Mouse (Mus musculus) limb, embryonic 12.5 days (tissue): Measurements from ENCODE around the gene AY761185. TPM values are rescaled to one million over a fixed set of nuclear protein-coding genes. Genes with fewer than 3 reads are reported as not detected.
"Not testable (repeated sequence)": the region's sequence is repeated elsewhere in the genome, so short reads cannot be mapped to it uniquely, and the experiment has no call there.

Source experiments
- ATAC-seq: fragments of 200-750 bp; cut with Nextera tagmentation; 2 replicates; pipeline ENCODE4 v1.8.0; 2017; ENCODE audit warnings: low read depth, moderate TSS enrichment; ENCODE audit not compliant: insufficient number of reproducible peaks, insufficient read depth, low FRiP score, low TSS enrichment
- H3K27ac ChIP-seq: fragments of 300-500 bp; sonication (generic); 2 replicates; pipeline ENCODE4 v1.5.1; 2016; ENCODE audit warnings: mild to moderate bottlenecking, moderate library complexity
- H3K27me3 ChIP-seq: fragments of 300-500 bp; sonication (generic); 2 replicates; pipeline ENCODE4 v1.6.1; 2016; ENCODE audit warnings: mild to moderate bottlenecking, moderate library complexity
- H3K36me3 ChIP-seq: fragments of 300-500 bp; sonication (generic); 2 replicates; pipeline ENCODE4 v1.6.1; 2016; ENCODE audit warnings: mild to moderate bottlenecking, moderate library complexity
- H3K4me1 ChIP-seq: fragments of 300-500 bp; sonication (generic); replicated peaks from 2 replicates; pipeline ENCODE4 v1.6.1; 2016
- H3K4me2 ChIP-seq: fragments of 300-500 bp; sonication (generic); 2 replicates; pipeline ENCODE4 v1.6.1; 2016; ENCODE audit warnings: mild to moderate bottlenecking, moderate library complexity
- H3K4me3 ChIP-seq: fragments of 300-500 bp; sonication (generic); replicated peaks from 2 replicates; pipeline ENCODE4 v1.5.1; 2016; ENCODE audit warnings: mild to moderate bottlenecking
- H3K9ac ChIP-seq: fragments of 300-500 bp; sonication (generic); replicated peaks from 2 replicates; pipeline ENCODE4 v1.6.1; 2016; ENCODE audit warnings: mild to moderate bottlenecking, moderate library complexity
- H3K9me3 ChIP-seq: fragments of 300-500 bp; sonication (generic); 2 replicates; pipeline ENCODE4 v1.6.1; 2016; ENCODE audit warnings: mild to moderate bottlenecking, moderate library complexity
- WGBS: fragments of 180-500 bp; shearing (Covaris S2); methylation state at CpG from one replicate; pipeline ENCODE4 v1.1.7; 2016; 5-methylcytosine and 5-hydroxymethylcytosine counted together
- polyA plus RNA-seq: library from polyadenylated mRNA; unstranded; fragments of >200 nt; fragmentation: Nextera tagmentation; extraction: Ambion mirVana; gene quantifications from 2 replicates; pipeline ENCODE4 v1.2.1, GENCODE M21; 2016

The AY761185 gene
- polyA plus RNA-seq: not detected in 2 replicates

GRCm38 (mm10) chr8:20944610-20945009 lies at the start of gene AY761185:
Gene AY761185, minus strand, starts transcription at chr8:20944710.
- no peaks in the 10 kb centered on the region for H3K4me1 ChIP-seq
- no peaks in the 10 kb centered on the region for H3K27me3 ChIP-seq
- no peak within 1 kb of the TSS for H3K27ac ChIP-seq
- H3K4me3 ChIP-seq: no peak within 1 kb of the TSS
- H3K9ac ChIP-seq: no peak within 1 kb of the TSS
- no peak for ATAC-seq
- H3K4me2 ChIP-seq: no peak within 1 kb of the TSS
- 66% methylated on average over 3 of the region's 3 CpGs for WGBS
- H3K9me3 ChIP-seq: peaks cover 19% of the 10 kb centered on the region
- no peaks in the 10 kb centered on the region for H3K36me3 ChIP-seq

- ATAC-seq, H3K4me2 ChIP-seq, H3K9me3 ChIP-seq, H3K27me3 ChIP-seq, H3K27ac ChIP-seq, H3K4me1 ChIP-seq, H3K9ac ChIP-seq, H3K36me3 ChIP-seq, H3K4me3 ChIP-seq: not testable (repeated sequence)
Measured at GRCm38 (mm10) chr8:20994042-20994441, 49.5 kb upstream of the AY761185 start.

- Histone ChIP-seq H3K4me2 (no peak overlapping the region), H3K4me3 (no peak overlapping the region), H3K36me3 (no peaks in the 10 kb centered on the region), H3K9ac (no peak overlapping the region), H3K4me1 (no peaks in the 10 kb centered on the region), H3K27me3 (no peaks in the 10 kb centered on the region), H3K27ac (no peak overlapping the region), H3K9me3 (peaks cover 22% of the 10 kb centered on the region)
- 44% methylated on average over 1 of the region's 1 CpGs for WGBS
- no peak for ATAC-seq
Measured at GRCm38 (mm10) chr8:20979846-20980245, 35.3 kb upstream of the AY761185 start.

DNA sequence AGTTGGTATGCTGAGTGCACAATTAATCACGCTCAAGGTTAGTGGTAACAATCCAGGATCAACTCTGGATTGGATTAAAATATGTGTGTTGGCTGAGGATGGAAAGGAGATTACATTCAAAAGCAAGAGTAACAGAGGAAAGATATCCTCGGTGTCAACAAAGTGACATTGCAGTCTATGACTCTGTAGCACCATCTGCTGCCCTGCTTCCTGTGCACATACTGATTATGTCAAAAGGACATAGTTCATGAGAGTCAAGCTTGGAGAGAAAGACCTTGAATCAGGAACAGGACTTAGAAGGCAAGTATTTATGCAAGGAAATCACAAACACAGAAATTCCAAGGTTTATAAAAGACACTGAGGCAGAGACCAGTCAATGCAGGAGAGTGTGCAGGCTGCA lies 20.0 kb upstream of the AY761185 start:
- Histone ChIP-seq H3K9ac (no peak overlapping the region), H3K4me2 (no peak overlapping the region), H3K27me3 (no peaks in the 10 kb centered on the region), H3K27ac (no peak overlapping the region), H3K4me3 (no peak overlapping the region), H3K36me3 (no peaks in the 10 kb centered on the region), H3K9me3 (peaks cover 10% of the 10 kb centered on the region; the same call in 1 of the 2 replicates), H3K4me1 (no peaks in the 10 kb centered on the region)
- no peak for ATAC-seq
- 75% methylated on average over 2 of the region's 2 CpGs for WGBS

- Histone ChIP-seq H3K27ac (no peak within 1 kb of the TSS), H3K27me3 (no peaks in the 10 kb centered on the region), H3K4me2 (no peak within 1 kb of the TSS), H3K9ac (no peak within 1 kb of the TSS), H3K36me3 (no peaks in the 10 kb centered on the region), H3K4me1 (no peaks in the 10 kb centered on the region), H3K4me3 (no peak within 1 kb of the TSS), H3K9me3 (peaks cover 34% of the 10 kb centered on the region)
- 74% methylated on average over 3 of the region's 3 CpGs for WGBS
- no peak for ATAC-seq
Measured at GRCm38 (mm10) chr8:20921971-20922370, 22.5 kb downstream of the AY761185 start, which contains the start of gene Gm6040. Gene Gm6040, minus strand, starts transcription at chr8:20922071.

DNA sequence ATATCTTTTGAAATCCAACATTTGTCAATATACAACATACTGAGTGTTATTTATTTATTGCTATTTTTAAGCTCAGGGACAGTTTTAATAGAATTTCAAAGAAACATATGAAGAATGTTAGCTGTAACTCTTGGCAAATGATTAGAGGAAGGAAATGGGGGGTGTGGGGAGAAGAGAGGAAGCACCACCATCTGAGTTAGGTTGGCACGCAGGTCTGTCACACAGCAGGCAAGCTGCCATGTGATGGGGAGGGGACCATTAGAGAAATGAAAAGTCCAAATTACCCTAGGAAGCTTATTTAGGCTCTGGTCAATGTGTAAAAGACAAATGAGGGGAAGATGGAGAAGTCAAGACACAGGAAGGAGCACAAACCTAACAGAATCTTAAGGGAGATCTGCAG lies 32.2 kb downstream of the AY761185 start:
- Histone ChIP-seq H3K27me3 (no peaks in the 10 kb centered on the region), H3K4me3 (no peak overlapping the region), H3K9me3 (peaks cover 17% of the 10 kb centered on the region), H3K9ac (no peak overlapping the region), H3K36me3 (no peaks in the 10 kb centered on the region), H3K27ac (no peak overlapping the region), H3K4me2 (no peak overlapping the region), H3K4me1 (no peaks in the 10 kb centered on the region)
- WGBS: 81% methylated on average over 1 of the region's 1 CpGs
- no peak for ATAC-seq

GRCm38 (mm10) chr8:20908256-20908655 lies 36.3 kb downstream of the AY761185 start:
- Histone ChIP-seq H3K4me2 (no peak overlapping the region), H3K4me3 (no peak overlapping the region), H3K27ac (no peak overlapping the region), H3K4me1 (no peaks in the 10 kb centered on the region), H3K36me3 (no peaks in the 10 kb centered on the region), H3K27me3 (no peaks in the 10 kb centered on the region), H3K9me3 (no peaks in the 10 kb centered on the region; the same call in 1 of the 2 replicates), H3K9ac (no peak overlapping the region)
- no peak for ATAC-seq
- WGBS: 76% methylated on average over 2 of the region's 2 CpGs

GRCm38 (mm10) chr8:20907119-20907518 lies 37.4 kb downstream of the AY761185 start:
- no peak for ATAC-seq
- Histone ChIP-seq H3K9me3 (peaks cover 5% of the 10 kb centered on the region; the same call in 1 of the 2 replicates), H3K36me3 (no peaks in the 10 kb centered on the region), H3K27ac (no peak overlapping the region), H3K9ac (no peak overlapping the region), H3K4me1 (no peaks in the 10 kb centered on the region), H3K4me3 (no peak overlapping the region), H3K27me3 (no peaks in the 10 kb centered on the region), H3K4me2 (no peak overlapping the region)
- WGBS: 93% methylated on average over 2 of the region's 2 CpGs

DNA sequence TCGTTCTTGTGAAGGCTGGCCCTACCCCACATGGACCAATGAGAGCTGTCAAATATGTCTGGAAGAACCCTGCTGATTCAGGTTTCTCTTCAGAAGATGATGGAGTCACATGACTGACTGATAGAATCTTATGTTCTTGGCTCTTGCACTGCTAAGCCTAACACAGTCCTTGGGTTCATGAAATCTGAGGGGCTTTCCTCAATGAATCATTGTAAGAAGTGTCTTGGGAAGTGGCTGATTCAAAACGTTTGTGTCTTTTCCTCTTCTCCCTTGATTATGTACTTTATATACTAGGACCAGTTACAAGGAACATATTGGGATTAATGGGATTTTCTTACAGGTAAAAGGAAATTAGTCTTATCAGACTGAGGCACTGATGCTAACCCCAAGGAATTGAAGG lies 42.0 kb downstream of the AY761185 start, which contains the start of gene Gm15056:
Gene Gm15056 (minus strand): TSS at position 101 of the 400 bp plus-strand sequence.
- no peaks in the 10 kb centered on the region for H3K36me3 ChIP-seq
- no peak within 1 kb of the TSS for H3K4me2 ChIP-seq
- no peaks in the 10 kb centered on the region for H3K27me3 ChIP-seq
- no peaks in the 10 kb centered on the region for H3K4me1 ChIP-seq
- peaks cover 19% of the 10 kb centered on the region; the same call in 1 of the 2 replicates for H3K9me3 ChIP-seq
- ATAC-seq: no peak
- no peak within 1 kb of the TSS for H3K9ac ChIP-seq
- no peak within 1 kb of the TSS for H3K4me3 ChIP-seq
- no peak within 1 kb of the TSS for H3K27ac ChIP-seq
- WGBS: 56% methylated on average over 2 of the region's 2 CpGs

Other genes starting within 250 kb of the AY761185 start
- not detected in 2 replicates for gene Defb33, start 52.0 kb downstream of the AY761185 start, polyA plus RNA-seq
- not detected in 2 replicates for gene Gm15056, start 42.1 kb downstream of the AY761185 start, polyA plus RNA-seq
- gene Gm6040, start 22.6 kb downstream of the AY761185 start, polyA plus RNA-seq: not detected in 2 replicates
- not detected in 2 replicates for gene Defa21, start 80.8 kb upstream of the AY761185 start, polyA plus RNA-seq
- not detected in 2 replicates for gene Defa23, start 110.3 kb upstream of the AY761185 start, polyA plus RNA-seq
- not detected in 2 replicates for gene Defa35, start 120.3 kb upstream of the AY761185 start, polyA plus RNA-seq
- not detected in 2 replicates for gene Defa25, start 139.7 kb upstream of the AY761185 start, polyA plus RNA-seq
- gene Gm14851, start 151.3 kb upstream of the AY761185 start, polyA plus RNA-seq: not detected in 2 replicates
- gene Defa30, start 189.9 kb upstream of the AY761185 start, polyA plus RNA-seq: not detected in 2 replicates
- not detected in 2 replicates for gene Defa22, start 217.6 kb upstream of the AY761185 start, polyA plus RNA-seq
- gene Defa31, start 246.9 kb upstream of the AY761185 start, polyA plus RNA-seq: not detected in 2 replicates